Mouse (Mus musculus) heart, adult 2 months (tissue): ENCODE data around the gene Psmd3.

ENCODE experiments used
- CTCF ChIP-seq: fragments of 200-600 bp; IDR thresholded peaks from 2 replicates; pipeline ENCODE4 v1.8.1; 2022; ENCODE audit warnings: antibody characterized with exemption, mild to moderate bottlenecking, moderate library complexity
- EP300 ChIP-seq: fragments of 200-500 bp; IDR thresholded peaks from 2 replicates; pipeline ENCODE4 v1.6.1; 2011; ENCODE audit warnings: low read depth, low read length, control low read depth; ENCODE audit not compliant: insufficient read depth

- TF ChIP-seq CTCF: no peak
- TF ChIP-seq EP300: no peak
These were observed 38.4 kb downstream of the Psmd3 start for GRCm38 (mm10) chr11:98720756-98721155.
